Mouse (Mus musculus): ENCODE data around the gene Slx. TPM values are rescaled to one million over a fixed set of nuclear protein-coding genes. Genes with fewer than 3 reads are reported as not detected.
"Not testable (repeated sequence)": the region's sequence is repeated elsewhere in the genome, so short reads cannot be mapped to it uniquely, and the experiment has no call there.

Gene Slx
- not detected for total RNA-seq (2021)
- long read RNA-seq, experiment 1, result 0 reads
- long read RNA-seq, experiment 2, result 0 reads

- not testable (repeated sequence) for DNase-seq
These were observed at the start of gene Slx for GRCm38 (mm10) chrX:26545465-26545864. Gene Slx (minus strand): TSS chrX:26545565.

Small RNAs within 50 kb of the gene (microRNA-seq; reads per million reads assigned to microRNA genes)
- gene Gm27341 (ENCODE audit: borderline replicate concordance in 2 of 2), result 0 reads per million in 2 experiments

Other genes starting within 250 kb of the Slx start
- gene Gm2030, start 235.5 kb downstream of the Slx start, total RNA-seq (2021), result not detected
- gene Gm14525, start 157.1 kb upstream of the Slx start, total RNA-seq (2021), result not detected

Data from gastrocnemius, postnatal 25 days (tissue).